Mouse (Mus musculus) intestine, embryonic 16.5 days (tissue): ENCODE results near the gene Trim71. TPM values are rescaled to one million over a fixed set of nuclear protein-coding genes. Genes with fewer than 3 reads are reported as not detected.
"Not testable (repeated sequence)": the region's sequence is repeated elsewhere in the genome, so short reads cannot be mapped to it uniquely, and the experiment has no call there.

Source experiments
- ATAC-seq: fragments of 200-750 bp; cut with Nextera tagmentation; 2 replicates; pipeline ENCODE4 v1.8.0; 2017; ENCODE audit warnings: moderate TSS enrichment, moderate library complexity
- H3K27ac ChIP-seq: fragments of 300-500 bp; sonication (generic); 2 replicates; pipeline ENCODE4 v1.5.1; 2014; ENCODE audit warnings: mild to moderate bottlenecking, low read length
- H3K27me3 ChIP-seq: fragments of 300-500 bp; sonication (generic); replicated peaks from 2 replicates; pipeline ENCODE4 v1.6.1; 2014; ENCODE audit warnings: low read length, control low read depth, mixed read lengths; ENCODE audit not compliant: control insufficient read depth, insufficient read depth
- H3K36me3 ChIP-seq: fragments of 300-500 bp; sonication (generic); 2 replicates; pipeline ENCODE4 v1.6.1; 2014; ENCODE audit warnings: low read length, control low read depth; ENCODE audit not compliant: control insufficient read depth, insufficient read depth
- H3K4me1 ChIP-seq: fragments of 300-500 bp; sonication (generic); 2 replicates; pipeline ENCODE4 v1.6.1; 2014; ENCODE audit warnings: low read length, control low read depth, mixed read lengths; ENCODE audit not compliant: control insufficient read depth, insufficient read depth
- H3K4me2 ChIP-seq: fragments of 300-500 bp; sonication (generic); 2 replicates; pipeline ENCODE4 v1.6.1; 2014; ENCODE audit warnings: low read depth, low read length, control low read depth
- H3K4me3 ChIP-seq: fragments of 300-500 bp; sonication (generic); 2 replicates; pipeline ENCODE4 v1.5.1; 2014; ENCODE audit warnings: mild to moderate bottlenecking, low read length
- H3K9ac ChIP-seq: fragments of 300-500 bp; sonication (generic); 2 replicates; pipeline ENCODE4 v1.6.1; 2014; ENCODE audit warnings: low read depth, low read length
- H3K9me3 ChIP-seq: fragments of 300-500 bp; sonication (generic); 2 replicates; pipeline ENCODE4 v1.6.1; 2016; ENCODE audit warnings: low read length, control low read depth; ENCODE audit not compliant: control insufficient read depth
- WGBS: fragments of 180-500 bp; shearing (Covaris S2); extraction: QIAGEN DNeasy Blood & Tissue Kit; methylation state at CpG from one replicate; pipeline ENCODE4 v1.1.7; 2014; 5-methylcytosine and 5-hydroxymethylcytosine counted together
- polyA plus RNA-seq: library from polyadenylated mRNA; unstranded; fragments of >200 nt; fragmentation: Nextera tagmentation; extraction: Ambion mirVana; gene quantifications from 2 replicates; pipeline ENCODE4 v1.2.1, GENCODE M21; 2015

Gene Trim71
- polyA plus RNA-seq, 1 experiment from 2014 or later: 4.0 TPM

GRCm38 (mm10) chr9:114522501-114522900 lies 41.7 kb downstream of the Trim71 start:
- no peak overlapping the region for H3K4me2 ChIP-seq
- H3K9ac ChIP-seq: no peak overlapping the region
- 83% methylated on average over 9 of the region's 9 CpGs for WGBS
- ATAC-seq: peak; percentile 31
- H3K4me3 ChIP-seq: no peak overlapping the region
- H3K27me3 ChIP-seq: no peaks in the 10 kb centered on the region
- H3K36me3 ChIP-seq: 0 out of 2 replicates have a peak, but pooled peaks cover 2% of the 10 kb centered on the region
- H3K4me1 ChIP-seq: peaks cover 22% of the 10 kb centered on the region
- no peaks in the 10 kb centered on the region for H3K9me3 ChIP-seq
- peak overlapping the region; percentile 42 for H3K27ac ChIP-seq

DNA sequence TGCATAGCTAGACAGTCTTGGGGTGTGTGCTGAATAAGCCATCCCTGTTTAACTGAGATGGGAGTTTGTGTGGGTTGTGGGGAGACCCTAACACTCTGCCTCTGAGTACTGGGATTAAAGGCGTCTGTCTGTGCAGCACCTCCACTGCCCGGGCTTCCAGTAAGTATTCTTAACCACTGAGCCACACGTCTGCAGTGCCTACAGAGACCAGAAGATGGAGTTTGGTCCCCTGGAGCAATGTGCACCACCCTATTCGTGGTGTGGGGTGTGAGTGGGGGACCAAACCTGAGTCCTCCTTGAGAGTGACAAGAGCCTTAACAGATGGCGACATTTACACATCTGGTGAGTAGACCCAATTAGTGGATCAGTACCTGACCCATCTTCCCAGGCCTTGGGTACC lies 42.1 kb downstream of the Trim71 start:
- Histone ChIP-seq H3K4me2 (no peak overlapping the region), H3K4me1 (peaks cover 24% of the 10 kb centered on the region), H3K36me3 (0 out of 2 replicates have a peak, but pooled peaks cover 2% of the 10 kb centered on the region), H3K9me3 (no peaks in the 10 kb centered on the region), H3K27ac (0 out of 2 replicates have a peak overlapping the region, but pooled peaks have one; percentile 42), H3K27me3 (no peaks in the 10 kb centered on the region), H3K9ac (no peak overlapping the region), H3K4me3 (no peak overlapping the region)
- no peak for ATAC-seq
- WGBS: 60% methylated on average over 5 of the region's 5 CpGs

DNA sequence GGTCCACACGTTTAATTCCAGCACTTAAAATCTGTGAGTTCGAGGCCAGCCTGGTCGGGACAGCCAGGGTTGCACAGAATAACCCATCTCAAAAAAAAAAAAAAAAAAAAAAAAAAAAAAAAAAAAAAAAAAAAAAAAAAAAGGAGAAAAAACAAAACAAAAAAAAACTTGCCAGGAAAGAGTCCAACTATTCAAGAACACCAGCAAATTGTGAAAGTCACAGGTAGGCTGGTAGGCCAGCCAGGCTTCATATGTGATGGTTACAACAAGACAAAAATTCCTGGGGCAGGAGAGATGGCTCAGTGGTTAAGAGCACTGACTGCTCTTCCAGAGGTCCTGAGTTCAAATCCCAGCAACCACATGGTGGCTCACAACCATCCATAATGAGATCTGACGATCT lies 43.6 kb downstream of the Trim71 start:
- 63% methylated on average over 4 of the region's 4 CpGs for WGBS
- H3K4me1 ChIP-seq: peaks cover 16% of the 10 kb centered on the region
- ATAC-seq: not testable (repeated sequence)

GRCm38 (mm10) chr9:114518812-114519477 lies 45.2 kb downstream of the Trim71 start:
- H3K27ac ChIP-seq: peak overlapping the region; percentile 79
- H3K9me3 ChIP-seq: 0 out of 2 replicates have a peak, but pooled peaks cover 1% of the 10 kb centered on the region
- peak; percentile 75 for ATAC-seq
- H3K9ac ChIP-seq: 0 out of 2 replicates have a peak overlapping the region, but pooled peaks have one; percentile 21
- peaks cover 2% of the 10 kb centered on the region for H3K36me3 ChIP-seq
- peaks cover 16% of the 10 kb centered on the region for H3K4me1 ChIP-seq
- H3K4me2 ChIP-seq: peak overlapping the region; percentile 28; the same call in 1 of the 2 replicates
- WGBS: 41% methylated on average over 9 of the region's 9 CpGs
- H3K4me3 ChIP-seq: no peak overlapping the region
- H3K27me3 ChIP-seq: no peaks in the 10 kb centered on the region

More for the DNA sequence above, 43.6 kb downstream of the Trim71 start:
- H3K9me3 ChIP-seq, H3K4me3 ChIP-seq, H3K9ac ChIP-seq, H3K27me3 ChIP-seq, H3K27ac ChIP-seq, H3K4me2 ChIP-seq, H3K36me3 ChIP-seq: not testable (repeated sequence)

DNA sequence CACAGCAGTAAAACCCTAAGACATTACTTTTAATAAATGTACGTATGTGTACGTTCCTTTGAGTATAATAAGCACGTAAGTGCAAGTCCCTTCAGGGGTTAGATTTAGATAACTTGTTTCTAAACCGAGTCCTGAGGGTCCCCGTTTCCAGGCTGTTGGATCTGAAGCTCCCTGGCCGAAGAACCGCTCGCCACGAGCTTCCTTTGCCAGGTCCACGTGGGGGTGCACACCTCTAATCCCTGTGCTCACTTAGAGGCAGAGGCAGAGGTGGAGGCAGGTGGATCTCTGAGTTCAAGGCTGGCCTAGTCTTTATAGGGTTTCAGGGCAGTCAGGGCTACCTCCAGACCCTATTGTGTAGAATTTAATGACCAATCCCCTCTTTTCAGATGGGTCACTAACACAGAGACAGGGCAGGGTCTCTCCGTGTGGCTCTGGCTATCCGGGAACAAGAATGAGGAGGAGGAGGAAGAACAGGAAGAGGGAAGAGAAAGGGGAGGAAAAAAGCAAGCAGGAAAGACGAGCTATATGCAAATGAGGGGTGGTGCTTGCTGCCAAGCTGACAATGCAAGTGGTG lies 46.2 kb downstream of the Trim71 start:
- Histone ChIP-seq H3K27ac (no peak overlapping the region), H3K4me1 (peaks cover 15% of the 10 kb centered on the region), H3K4me3 (no peak overlapping the region), H3K36me3 (peaks cover 11% of the 10 kb centered on the region), H3K4me2 (0 out of 2 replicates have a peak overlapping the region, but pooled peaks have one; percentile 2), H3K9me3 (peaks cover 10% of the 10 kb centered on the region), H3K27me3 (no peaks in the 10 kb centered on the region), H3K9ac (no peak overlapping the region)
- 73% methylated on average over 13 of the region's 13 CpGs for WGBS
- ATAC-seq: no peak

GRCm38 (mm10) chr9:114515364-114515763 lies 48.8 kb downstream of the Trim71 start, which contains the start of gene C130032M10Rik:
Gene C130032M10Rik, plus strand, starts transcription at chr9:114515697.
- 75% methylated on average over 11 of the region's 11 CpGs for WGBS
- no peak within 1 kb of the TSS for H3K4me2 ChIP-seq
- no peak within 1 kb of the TSS for H3K4me3 ChIP-seq
- peaks cover 14% of the 10 kb centered on the region for H3K4me1 ChIP-seq
- 0 out of 2 replicates have a peak within 1 kb of the TSS, but pooled peaks have one; percentile 8 for H3K9ac ChIP-seq
- H3K36me3 ChIP-seq: peaks cover 20% of the 10 kb centered on the region
- H3K9me3 ChIP-seq: peaks cover 16% of the 10 kb centered on the region
- no peak for ATAC-seq
- H3K27me3 ChIP-seq: no peaks in the 10 kb centered on the region
- 0 out of 2 replicates have a peak within 1 kb of the TSS, but pooled peaks have one; percentile 6 for H3K27ac ChIP-seq

DNA sequence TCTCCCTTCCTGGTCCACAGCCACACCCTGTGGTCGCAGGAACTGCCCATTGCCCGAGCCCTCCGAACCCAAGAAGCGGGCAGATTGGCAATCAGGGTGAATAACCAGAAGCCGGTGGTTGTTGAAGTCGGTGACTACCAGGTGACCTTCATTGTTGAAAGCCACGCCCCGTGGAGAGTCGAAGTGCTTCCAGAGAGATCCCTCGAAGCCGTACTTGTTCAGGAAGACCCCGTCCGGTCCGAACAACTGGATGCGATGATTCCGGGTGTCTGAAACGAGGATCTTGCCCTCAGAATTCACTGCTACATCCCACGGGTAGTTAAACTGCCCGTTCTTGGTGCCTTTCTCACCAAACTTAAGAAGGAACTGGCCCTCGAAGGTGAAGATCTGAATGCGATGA lies 51.3 kb downstream of the Trim71 start:
- 97% methylated on average over 21 of the region's 21 CpGs for WGBS
- H3K27ac ChIP-seq: no peak overlapping the region
- H3K9me3 ChIP-seq: peaks cover 16% of the 10 kb centered on the region
- peaks cover 20% of the 10 kb centered on the region for H3K36me3 ChIP-seq
- H3K4me1 ChIP-seq: 0 out of 2 replicates have a peak, but pooled peaks cover 9% of the 10 kb centered on the region
- no peak overlapping the region for H3K9ac ChIP-seq
- no peak for ATAC-seq
- H3K27me3 ChIP-seq: no peaks in the 10 kb centered on the region
- no peak overlapping the region for H3K4me3 ChIP-seq
- no peak overlapping the region for H3K4me2 ChIP-seq

- Histone ChIP-seq H3K36me3 (peaks cover 20% of the 10 kb centered on the region), H3K9me3 (peaks cover 16% of the 10 kb centered on the region), H3K4me2 (no peak overlapping the region), H3K4me1 (no peaks in the 10 kb centered on the region), H3K4me3 (no peak overlapping the region), H3K27me3 (no peaks in the 10 kb centered on the region), H3K9ac (no peak overlapping the region), H3K27ac (no peak overlapping the region)
- 95% methylated on average over 9 of the region's 9 CpGs for WGBS
- no peak for ATAC-seq
Observed at GRCm38 (mm10) chr9:114509785-114510184, 54.4 kb downstream of the Trim71 start.

- Histone ChIP-seq H3K27ac (no peak overlapping the region), H3K4me3 (no peak overlapping the region), H3K9ac (no peak overlapping the region), H3K4me1 (no peaks in the 10 kb centered on the region), H3K9me3 (no peaks in the 10 kb centered on the region), H3K4me2 (no peak overlapping the region), H3K27me3 (no peaks in the 10 kb centered on the region), H3K36me3 (peaks cover 3% of the 10 kb centered on the region)
- 89% methylated on average over 9 of the region's 9 CpGs for WGBS
- no peak for ATAC-seq
Observed at GRCm38 (mm10) chr9:114507421-114507820, 56.7 kb downstream of the Trim71 start.
